Mouse (Mus musculus) stomach, embryonic 14.5 days (tissue): ENCODE results near the gene Cldn5. TPM values are rescaled to one million over a fixed set of nuclear protein-coding genes. Genes with fewer than 3 reads are reported as not detected.

Experiments used
- ATAC-seq: fragments of 200-750 bp; cut with Nextera tagmentation; 2 replicates; pipeline ENCODE4 v1.8.0; 2017; ENCODE audit warnings: low read depth, moderate TSS enrichment; ENCODE audit not compliant: insufficient number of reproducible peaks, insufficient read depth, low FRiP score
- H3K27ac ChIP-seq: fragments of 300-500 bp; sonication (generic); 2 replicates; pipeline ENCODE4 v1.5.1; 2014; ENCODE audit warnings: mild to moderate bottlenecking, low read length, moderate library complexity, mixed read lengths
- H3K27me3 ChIP-seq: fragments of 300-500 bp; sonication (generic); 2 replicates; pipeline ENCODE4 v1.6.1; 2014; ENCODE audit warnings: low read length, control low read depth, mixed read lengths; ENCODE audit not compliant: control insufficient read depth, insufficient read depth
- H3K36me3 ChIP-seq: fragments of 300-500 bp; sonication (generic); 2 replicates; pipeline ENCODE4 v1.6.1; 2014; ENCODE audit warnings: mild to moderate bottlenecking, control low read depth, low read length, moderate library complexity, mixed read lengths; ENCODE audit not compliant: control insufficient read depth, insufficient read depth
- H3K4me1 ChIP-seq: fragments of 300-500 bp; sonication (generic); 2 replicates; pipeline ENCODE4 v1.6.1; 2014; ENCODE audit warnings: low read length, control low read depth, mixed read lengths; ENCODE audit not compliant: control insufficient read depth, insufficient read depth
- H3K4me2 ChIP-seq: fragments of 300-500 bp; sonication (generic); replicated peaks from 2 replicates; pipeline ENCODE4 v1.6.1; 2014; ENCODE audit warnings: low read depth, low read length, control low read depth
- H3K4me3 ChIP-seq: fragments of 300-500 bp; sonication (generic); 2 replicates; pipeline ENCODE4 v1.5.1; 2014; ENCODE audit warnings: low read depth, low read length, control low read depth
- H3K9ac ChIP-seq: fragments of 300-500 bp; sonication (generic); replicated peaks from 2 replicates; pipeline ENCODE4 v1.6.1; 2014; ENCODE audit warnings: low read depth, mild to moderate bottlenecking, control low read depth, low read length, moderate library complexity, mixed read lengths
- H3K9me3 ChIP-seq: fragments of 300-500 bp; sonication (generic); 2 replicates; pipeline ENCODE4 v1.6.1; 2016; ENCODE audit warnings: low read depth, low read length, control low read depth; ENCODE audit not compliant: control insufficient read depth
- WGBS: fragments of 180-500 bp; shearing (Covaris S2); extraction: QIAGEN DNeasy Blood & Tissue Kit; methylation state at CpG from one replicate; pipeline ENCODE4 v1.1.7; 2014; 5-methylcytosine and 5-hydroxymethylcytosine counted together
- polyA plus RNA-seq: library from polyadenylated mRNA; unstranded; fragments of >200 nt; fragmentation: Nextera tagmentation; extraction: Ambion mirVana; gene quantifications from 2 replicates; pipeline ENCODE4 v1.2.1, GENCODE M21; 2014

The Cldn5 gene
- polyA plus RNA-seq, 1 experiment from 2014 or later: 15.5 TPM

- WGBS: 76% methylated on average over 1 of the region's 1 CpGs
- no peak overlapping the region for H3K9ac ChIP-seq
- no peak overlapping the region for H3K4me2 ChIP-seq
- no peak overlapping the region for H3K27ac ChIP-seq
- ATAC-seq: no peak
- peaks cover 91% of the 10 kb centered on the region for H3K36me3 ChIP-seq
- no peak overlapping the region for H3K4me3 ChIP-seq
- H3K4me1 ChIP-seq: no peaks in the 10 kb centered on the region
- no peaks in the 10 kb centered on the region for H3K9me3 ChIP-seq
- no peaks in the 10 kb centered on the region for H3K27me3 ChIP-seq
Observed at GRCm38 (mm10) chr16:18822356-18822755, 45.7 kb downstream of the Cldn5 start.

GRCm38 (mm10) chr16:18822925-18823324, 46.3 kb downstream of the Cldn5 start:
- Histone ChIP-seq H3K9ac (no peak overlapping the region), H3K9me3 (no peaks in the 10 kb centered on the region), H3K36me3 (peaks cover 91% of the 10 kb centered on the region), H3K27ac (no peak overlapping the region), H3K4me3 (no peak overlapping the region), H3K27me3 (no peaks in the 10 kb centered on the region), H3K4me1 (no peaks in the 10 kb centered on the region), H3K4me2 (no peak overlapping the region)
- no peak for ATAC-seq
- 89% methylated on average over 4 of the region's 4 CpGs for WGBS

Other genes with a start within 250 kb of the Cldn5 start
- gene Tbx1, start 186.2 kb upstream of the Cldn5 start, polyA plus RNA-seq: 0.53 and 1.1 TPM in 2 replicates
- gene Gp1bb, start 154.4 kb upstream of the Cldn5 start, polyA plus RNA-seq: 1.1 and 1.5 TPM in 2 replicates
- gene Gm49601, start 150.4 kb upstream of the Cldn5 start, polyA plus RNA-seq: 0.67 and 1.3 TPM in 2 replicates
- 17.1 and 18.9 TPM in 2 replicates for gene Sept5, start 146.9 kb upstream of the Cldn5 start, polyA plus RNA-seq
- gene Ufd1, start 34.9 kb downstream of the Cldn5 start, polyA plus RNA-seq: 85.4 and 85.7 TPM in 2 replicates
- 43.1 and 43.8 TPM in 2 replicates for gene Cdc45, start 35.1 kb downstream of the Cldn5 start, polyA plus RNA-seq
- gene 2510002D24Rik, start 59.7 kb downstream of the Cldn5 start, polyA plus RNA-seq: 37.4 and 47.6 TPM in 2 replicates
- not detected in 2 replicates for gene Gm28539, start 59.7 kb downstream of the Cldn5 start, polyA plus RNA-seq
- 87.2 and 91.6 TPM in 2 replicates for gene Mrpl40, start 100.0 kb downstream of the Cldn5 start, polyA plus RNA-seq
- gene Hira, start 100.2 kb downstream of the Cldn5 start, polyA plus RNA-seq: 16.3 and 16.8 TPM in 2 replicates